Mouse (Mus musculus) olfactory bulb, adult 2 months (tissue): ENCODE data around the gene Axin1.

Experiments
- CTCF ChIP-seq: fragments of 200-500 bp; IDR thresholded peaks from 2 replicates; pipeline ENCODE4 v1.5.1; 2012; ENCODE audit warnings: low read depth, mild to moderate bottlenecking, low read length, moderate library complexity; ENCODE audit not compliant: insufficient read depth
- POLR2A ChIP-seq: fragments of 200-500 bp; IDR thresholded peaks from 2 replicates; pipeline ENCODE4 v1.6.1; 2012; ENCODE audit warnings: mild to moderate bottlenecking, low read depth, low read length, moderate library complexity; ENCODE audit not compliant: insufficient read depth

- TF ChIP-seq POLR2A (peak; percentile 47), CTCF (peak; percentile 18; the same call in 1 of the 2 replicates)
These were observed 25.1 kb upstream of the Axin1 start, which contains the start of gene Tmem8 for GRCm38 (mm10) chr17:26113181-26113948.
